Mouse (Mus musculus): ENCODE data around the gene Scmh1.

GRCm38 (mm10) chr4:120405806-120406638 lies 941 bp downstream of the Scmh1 start:
- TF ChIP-seq CTCF (IDR thresholded peaks at IDR 0.05; ENCODE audit: low read depth) (no peak), EP300 (IDR thresholded peaks at IDR 0.05; ENCODE audit: low read depth) (no peak)
